Mouse (Mus musculus): ENCODE results near the gene Map1s. TPM values are rescaled to one million over a fixed set of nuclear protein-coding genes. Genes with fewer than 3 reads are reported as not detected.

Map1s gene
- polyA plus RNA-seq, 1 experiment from 2014 or later: 13.8 TPM

GRCm38 (mm10) chr8:70863956-70864711 lies 41.6 kb upstream of the Map1s start:
- no peak for ATAC-seq
- Histone ChIP-seq H3K9me3 (ENCODE audit: control insufficient read depth) (no peaks in the 10 kb centered on the region), H3K36me3 (ENCODE audit: control insufficient read depth, insufficient read depth) (peaks cover 8% of the 10 kb centered on the region; the same call in 1 of the 2 replicates), H3K27ac (ENCODE audit: low read depth, low read length) (no peak overlapping the region), H3K4me3 (ENCODE audit: low read depth, low read length) (peak overlapping the region; percentile 33), H3K4me2 (replicated peaks; ENCODE audit: low read depth) (peak overlapping the region; percentile 67), H3K9ac (ENCODE audit: low read depth, low read length) (0 out of 2 replicates have a peak overlapping the region, but pooled peaks have one; percentile 7), H3K27me3 (replicated peaks; ENCODE audit: control insufficient read depth, insufficient read depth, low read length) (peaks cover 38% of the 10 kb centered on the region), H3K4me1 (replicated peaks; ENCODE audit: control insufficient read depth, insufficient read depth, low read length) (peaks cover 13% of the 10 kb centered on the region)
- under 1% methylated on average over 46 of the region's 46 CpGs for WGBS
- no peak for TF ChIP-seq CTCF (IDR thresholded peaks at IDR 0.05; ENCODE audit: low read depth)

GRCm38 (mm10) chr8:70864712-70865221 lies 41.0 kb upstream of the Map1s start:
- H3K9me3 ChIP-seq (ENCODE audit: control insufficient read depth): no peaks in the 10 kb centered on the region
- H3K9ac ChIP-seq (ENCODE audit: low read depth, low read length): peak overlapping the region; percentile 7; the same call in 1 of the 2 replicates
- 5% methylated on average over 24 of the region's 24 CpGs for WGBS
- peaks cover 13% of the 10 kb centered on the region for H3K4me1 ChIP-seq (replicated peaks; ENCODE audit: control insufficient read depth, insufficient read depth, low read length)
- H3K4me2 ChIP-seq (replicated peaks; ENCODE audit: low read depth): peak overlapping the region; percentile 67
- no peak for ATAC-seq
- H3K4me3 ChIP-seq (ENCODE audit: low read depth, low read length): peak overlapping the region; percentile 51
- peaks cover 8% of the 10 kb centered on the region; the same call in 1 of the 2 replicates for H3K36me3 ChIP-seq (ENCODE audit: control insufficient read depth, insufficient read depth)
- no peak overlapping the region for H3K27ac ChIP-seq (ENCODE audit: low read depth, low read length)
- peaks cover 38% of the 10 kb centered on the region for H3K27me3 ChIP-seq (replicated peaks; ENCODE audit: control insufficient read depth, insufficient read depth, low read length)
- no peak for TF ChIP-seq CTCF (IDR thresholded peaks at IDR 0.05; ENCODE audit: low read depth)

- 0% methylated on average over 46 of the region's 46 CpGs for WGBS
- peaks cover 13% of the 10 kb centered on the region for H3K4me1 ChIP-seq (replicated peaks; ENCODE audit: control insufficient read depth, insufficient read depth, low read length)
- ATAC-seq: peak; percentile 89
These were observed 40.3 kb upstream of the Map1s start for GRCm38 (mm10) chr8:70865350-70866000.

GRCm38 (mm10) chr8:70866001-70866520 lies 39.7 kb upstream of the Map1s start:
- Histone ChIP-seq H3K4me2 (replicated peaks; ENCODE audit: low read depth) (peak overlapping the region; percentile 67), H3K9ac (ENCODE audit: low read depth, low read length) (no peak overlapping the region), H3K27me3 (replicated peaks; ENCODE audit: control insufficient read depth, insufficient read depth, low read length) (peaks cover 38% of the 10 kb centered on the region), H3K36me3 (ENCODE audit: control insufficient read depth, insufficient read depth) (peaks cover 8% of the 10 kb centered on the region; the same call in 1 of the 2 replicates), H3K4me3 (ENCODE audit: low read depth, low read length) (peak overlapping the region; percentile 51), H3K9me3 (ENCODE audit: control insufficient read depth) (no peaks in the 10 kb centered on the region), H3K4me1 (replicated peaks; ENCODE audit: control insufficient read depth, insufficient read depth, low read length) (peaks cover 13% of the 10 kb centered on the region), H3K27ac (ENCODE audit: low read depth, low read length) (no peak overlapping the region)
- 4% methylated on average over 12 of the region's 12 CpGs for WGBS
- peak; percentile 11; the same call in 1 of the 2 replicates for ATAC-seq
- TF ChIP-seq CTCF (IDR thresholded peaks at IDR 0.05; ENCODE audit: low read depth): no peak; the same call in 1 of the 2 replicates

More at GRCm38 (mm10) chr8:70865350-70866000, 40.3 kb upstream of the Map1s start:
- TF ChIP-seq CTCF (IDR thresholded peaks at IDR 0.05; ENCODE audit: low read depth): no peak
- peaks cover 8% of the 10 kb centered on the region; the same call in 1 of the 2 replicates for H3K36me3 ChIP-seq (ENCODE audit: control insufficient read depth, insufficient read depth)
- no peaks in the 10 kb centered on the region for H3K9me3 ChIP-seq (ENCODE audit: control insufficient read depth)
- H3K4me3 ChIP-seq (ENCODE audit: low read depth, low read length): peak overlapping the region; percentile 51
- no peak overlapping the region for H3K27ac ChIP-seq (ENCODE audit: low read depth, low read length)
- H3K4me2 ChIP-seq (replicated peaks; ENCODE audit: low read depth): peak overlapping the region; percentile 67
- H3K27me3 ChIP-seq (replicated peaks; ENCODE audit: control insufficient read depth, insufficient read depth, low read length): peaks cover 38% of the 10 kb centered on the region
- peak overlapping the region; percentile 37; the same call in 1 of the 2 replicates for H3K9ac ChIP-seq (ENCODE audit: low read depth, low read length)

- H3K9me3 ChIP-seq (ENCODE audit: control insufficient read depth): no peaks in the 10 kb centered on the region
- no peak overlapping the region for H3K4me3 ChIP-seq (ENCODE audit: low read depth, low read length)
- ATAC-seq: no peak
- TF ChIP-seq CTCF (IDR thresholded peaks at IDR 0.05; ENCODE audit: low read depth): no peak
- peaks cover 8% of the 10 kb centered on the region; the same call in 1 of the 2 replicates for H3K36me3 ChIP-seq (ENCODE audit: control insufficient read depth, insufficient read depth)
- H3K27me3 ChIP-seq (replicated peaks; ENCODE audit: control insufficient read depth, insufficient read depth, low read length): peaks cover 35% of the 10 kb centered on the region
- no peak overlapping the region for H3K9ac ChIP-seq (ENCODE audit: low read depth, low read length)
- WGBS: 81% methylated on average over 7 of the region's 7 CpGs
- no peak overlapping the region for H3K27ac ChIP-seq (ENCODE audit: low read depth, low read length)
- peaks cover 13% of the 10 kb centered on the region for H3K4me1 ChIP-seq (replicated peaks; ENCODE audit: control insufficient read depth, insufficient read depth, low read length)
- H3K4me2 ChIP-seq (replicated peaks; ENCODE audit: low read depth): no peak overlapping the region; the same call in 1 of the 2 replicates
These were observed 39.2 kb upstream of the Map1s start for GRCm38 (mm10) chr8:70866566-70866965.
